Mouse (Mus musculus) cerebellum, adult 2 months (tissue): ENCODE results near the gene Gna11.

Experiments used
- CTCF ChIP-seq: fragments of 200-500 bp; IDR thresholded peaks from 2 replicates; pipeline ENCODE4 v1.5.1; 2011; ENCODE audit warnings: low read depth, mild to moderate bottlenecking, control low read depth, low read length, moderate library complexity, borderline replicate concordance; ENCODE audit not compliant: insufficient read depth
- POLR2A ChIP-seq: fragments of 200-500 bp; IDR thresholded peaks from 2 replicates; pipeline ENCODE4 v1.6.1; 2011; ENCODE audit warnings: low read length, control low read depth, borderline replicate concordance; ENCODE audit not compliant: insufficient read depth

- TF ChIP-seq POLR2A (no peak), CTCF (no peak)
Measured at GRCm38 (mm10) chr10:81534826-81535225, 10.2 kb downstream of the Gna11 start.
